Mouse (Mus musculus) ES-Bruce4 (cell line): Measurements from ENCODE around the gene Rdm1.

Experiments used
- CTCF ChIP-seq: IDR thresholded peaks from one replicate; pipeline ENCODE4 v1.8.1; 2011; ENCODE audit warnings: low read depth, low read length
- EP300 ChIP-seq: IDR thresholded peaks from 2 replicates; pipeline ENCODE4 v1.6.1; 2011; ENCODE audit warnings: low read depth, low read length; ENCODE audit not compliant: insufficient read depth
- POLR2A ChIP-seq: IDR thresholded peaks from one replicate; pipeline ENCODE4 v1.8.1; 2011; ENCODE audit warnings: low read length; ENCODE audit not compliant: insufficient read depth

GRCm38 (mm10) chr11:101680634-101681325 lies 53.8 kb downstream of the Rdm1 start:
- TF ChIP-seq CTCF (no peak), POLR2A (no peak), EP300 (no peak)
